Mouse (Mus musculus): Measurements from ENCODE around the gene Pacsin3. TPM values are rescaled to one million over a fixed set of nuclear protein-coding genes. Genes with fewer than 3 reads are reported as not detected.

The Pacsin3 gene
- polyA plus RNA-seq (2012; rRNA removed) = 30.2 and 33.3 TPM in 2 replicates

- Histone ChIP-seq H3K36me3 (ENCODE audit: control insufficient read depth, insufficient read depth, low read length) (no peaks in the 10 kb centered on the region), H3K27ac (ENCODE audit: insufficient read depth, low read depth, low read length) (peak within 1 kb of the TSS; percentile 45), H3K4me3 (ENCODE audit: insufficient read depth, low read depth, low read length) (peak within 1 kb of the TSS; percentile 87), H3K4me1 (ENCODE audit: control insufficient read depth, insufficient read depth, low read length) (no peaks in the 10 kb centered on the region), H3K27me3 (replicated peaks; ENCODE audit: control insufficient read depth, insufficient read depth, low read length) (no peaks in the 10 kb centered on the region)
- peak; percentile 31 for DNase-seq
- 6% methylated on average over 27 of the region's 27 CpGs for WGBS
- TF ChIP-seq CTCF (conservative IDR thresholded peaks at IDR 0.05; ENCODE audit: insufficient read depth, insufficient read length, low read depth, low read length) = no peak
- TF ChIP-seq POLR2A (IDR thresholded peaks at IDR 0.05; ENCODE audit: low read depth, low read length) = no peak
These were observed at the start of gene Pacsin3 for GRCm38 (mm10) chr2:91255661-91256150. TSS of gene Pacsin3 (plus strand) at chr2:91255954.

GRCm38 (mm10) chr2:91206254-91206775, 49.4 kb upstream of the Pacsin3 start:
- WGBS = 90% methylated on average over 9 of the region's 9 CpGs
- H3K4me3 ChIP-seq (ENCODE audit: insufficient read depth, low read depth, low read length) = no peak overlapping the region
- H3K27ac ChIP-seq (ENCODE audit: insufficient read depth, low read depth, low read length) = no peak overlapping the region
- H3K4me1 ChIP-seq (ENCODE audit: control insufficient read depth, insufficient read depth, low read length) = peaks cover 6% of the 10 kb centered on the region; the same call in 1 of the 2 replicates
- H3K36me3 ChIP-seq (ENCODE audit: control insufficient read depth, insufficient read depth, low read length) = peaks cover 19% of the 10 kb centered on the region
- no peak for DNase-seq
- no peaks in the 10 kb centered on the region for H3K27me3 ChIP-seq (replicated peaks; ENCODE audit: control insufficient read depth, insufficient read depth, low read length)
- TF ChIP-seq CTCF (conservative IDR thresholded peaks at IDR 0.05; ENCODE audit: insufficient read depth, insufficient read length, low read depth, low read length) (no peak), POLR2A (IDR thresholded peaks at IDR 0.05; ENCODE audit: low read depth, low read length) (no peak)

GRCm38 (mm10) chr2:91213311-91213710, 42.4 kb upstream of the Pacsin3 start:
- Histone ChIP-seq H3K36me3 (ENCODE audit: control insufficient read depth, insufficient read depth, low read length) (peaks cover 15% of the 10 kb centered on the region), H3K27me3 (replicated peaks; ENCODE audit: control insufficient read depth, insufficient read depth, low read length) (no peaks in the 10 kb centered on the region), H3K27ac (ENCODE audit: insufficient read depth, low read depth, low read length) (no peak overlapping the region), H3K4me1 (ENCODE audit: control insufficient read depth, insufficient read depth, low read length) (no peaks in the 10 kb centered on the region), H3K4me3 (ENCODE audit: insufficient read depth, low read depth, low read length) (no peak overlapping the region)
- no peak for DNase-seq
- TF ChIP-seq CTCF (conservative IDR thresholded peaks at IDR 0.05; ENCODE audit: insufficient read depth, insufficient read length, low read depth, low read length) (no peak), POLR2A (IDR thresholded peaks at IDR 0.05; ENCODE audit: low read depth, low read length) (no peak)

GRCm38 (mm10) chr2:91217032-91217431, 38.7 kb upstream of the Pacsin3 start:
- H3K27me3 ChIP-seq (replicated peaks; ENCODE audit: control insufficient read depth, insufficient read depth, low read length) = no peaks in the 10 kb centered on the region
- 56% methylated on average over 4 of the region's 4 CpGs for WGBS
- peaks cover 1% of the 10 kb centered on the region for H3K36me3 ChIP-seq (ENCODE audit: control insufficient read depth, insufficient read depth, low read length)
- no peaks in the 10 kb centered on the region for H3K4me1 ChIP-seq (ENCODE audit: control insufficient read depth, insufficient read depth, low read length)
- H3K4me3 ChIP-seq (ENCODE audit: insufficient read depth, low read depth, low read length) = no peak overlapping the region
- no peak overlapping the region for H3K27ac ChIP-seq (ENCODE audit: insufficient read depth, low read depth, low read length)
- TF ChIP-seq CTCF (conservative IDR thresholded peaks at IDR 0.05; ENCODE audit: insufficient read depth, insufficient read length, low read depth, low read length) (no peak), POLR2A (IDR thresholded peaks at IDR 0.05; ENCODE audit: low read depth, low read length) (no peak)
- DNase-seq = no peak

GRCm38 (mm10) chr2:91220501-91220900, 35.3 kb upstream of the Pacsin3 start:
- WGBS = 96% methylated on average over 3 of the region's 3 CpGs

GRCm38 (mm10) chr2:91223614-91224013, 32.1 kb upstream of the Pacsin3 start:
- peak; percentile 27 for DNase-seq
- Histone ChIP-seq H3K27me3 (replicated peaks; ENCODE audit: control insufficient read depth, insufficient read depth, low read length) (no peaks in the 10 kb centered on the region), H3K4me1 (ENCODE audit: control insufficient read depth, insufficient read depth, low read length) (no peaks in the 10 kb centered on the region), H3K4me3 (ENCODE audit: insufficient read depth, low read depth, low read length) (no peak overlapping the region), H3K36me3 (ENCODE audit: control insufficient read depth, insufficient read depth, low read length) (no peaks in the 10 kb centered on the region; the same call in 1 of the 2 replicates), H3K27ac (ENCODE audit: insufficient read depth, low read depth, low read length) (no peak overlapping the region)
- TF ChIP-seq CTCF (conservative IDR thresholded peaks at IDR 0.05; ENCODE audit: insufficient read depth, insufficient read length, low read depth, low read length) (peak; percentile 36), POLR2A (IDR thresholded peaks at IDR 0.05; ENCODE audit: low read depth, low read length) (no peak)
- WGBS = 79% methylated on average over 2 of the region's 2 CpGs

More at GRCm38 (mm10) chr2:91220501-91220900, 35.3 kb upstream of the Pacsin3 start:
- Histone ChIP-seq H3K4me1 (ENCODE audit: control insufficient read depth, insufficient read depth, low read length) (no peaks in the 10 kb centered on the region), H3K27ac (ENCODE audit: insufficient read depth, low read depth, low read length) (no peak overlapping the region), H3K27me3 (replicated peaks; ENCODE audit: control insufficient read depth, insufficient read depth, low read length) (no peaks in the 10 kb centered on the region), H3K36me3 (ENCODE audit: control insufficient read depth, insufficient read depth, low read length) (no peaks in the 10 kb centered on the region; the same call in 1 of the 2 replicates), H3K4me3 (ENCODE audit: insufficient read depth, low read depth, low read length) (no peak overlapping the region)
- no peak for DNase-seq
- TF ChIP-seq CTCF (conservative IDR thresholded peaks at IDR 0.05; ENCODE audit: insufficient read depth, insufficient read length, low read depth, low read length) (no peak), POLR2A (IDR thresholded peaks at IDR 0.05; ENCODE audit: low read depth, low read length) (no peak)

GRCm38 (mm10) chr2:91229735-91230134, 26.0 kb upstream of the Pacsin3 start:
- no peak for TF ChIP-seq CTCF (conservative IDR thresholded peaks at IDR 0.05; ENCODE audit: insufficient read depth, insufficient read length, low read depth, low read length)
- TF ChIP-seq POLR2A (IDR thresholded peaks at IDR 0.05; ENCODE audit: low read depth, low read length) = no peak
- no peak for DNase-seq
- Histone ChIP-seq H3K4me3 (ENCODE audit: insufficient read depth, low read depth, low read length) (no peak overlapping the region), H3K36me3 (ENCODE audit: control insufficient read depth, insufficient read depth, low read length) (no peaks in the 10 kb centered on the region; the same call in 1 of the 2 replicates), H3K27ac (ENCODE audit: insufficient read depth, low read depth, low read length) (no peak overlapping the region), H3K4me1 (ENCODE audit: control insufficient read depth, insufficient read depth, low read length) (no peaks in the 10 kb centered on the region), H3K27me3 (replicated peaks; ENCODE audit: control insufficient read depth, insufficient read depth, low read length) (no peaks in the 10 kb centered on the region)
- WGBS = 86% methylated on average over 2 of the region's 2 CpGs

All from kidney, adult 2 months (tissue).